Mouse (Mus musculus): Measurements from ENCODE around the gene Plxna4. TPM values are rescaled to one million over a fixed set of nuclear protein-coding genes. Genes with fewer than 3 reads are reported as not detected.

Gene Plxna4
- total RNA-seq, 2 experiments from 2014 or later: 2.1 to 2.6 TPM

- DNase-seq (ENCODE audit: low spot score): no peak
These were observed 232.4 kb downstream of the Plxna4 start for GRCm38 (mm10) chr6:32355559-32355958.

GRCm38 (mm10) chr6:32348996-32349395, 239.0 kb downstream of the Plxna4 start:
- no peak for DNase-seq (ENCODE audit: low spot score)

- DNase-seq (ENCODE audit: low spot score): no peak
These were observed 239.9 kb downstream of the Plxna4 start for GRCm38 (mm10) chr6:32348126-32348525.

- no peak for DNase-seq (ENCODE audit: low spot score)
These were observed 242.0 kb downstream of the Plxna4 start for GRCm38 (mm10) chr6:32346015-32346414.

GRCm38 (mm10) chr6:32342727-32343126, 245.3 kb downstream of the Plxna4 start:
- DNase-seq (ENCODE audit: low spot score): no peak

GRCm38 (mm10) chr6:32342272-32342671, 245.7 kb downstream of the Plxna4 start:
- DNase-seq (ENCODE audit: low spot score): no peak

GRCm38 (mm10) chr6:32338416-32338943, 249.5 kb downstream of the Plxna4 start:
- no peak for DNase-seq (ENCODE audit: low spot score)

GRCm38 (mm10) chr6:32331281-32331680, 256.7 kb downstream of the Plxna4 start:
- no peak for DNase-seq (ENCODE audit: low spot score)

GRCm38 (mm10) chr6:32330034-32330795, 257.8 kb downstream of the Plxna4 start:
- DNase-seq (ENCODE audit: low spot score): no peak

- DNase-seq (ENCODE audit: low spot score): peak; percentile 74
These were observed 260.0 kb downstream of the Plxna4 start for GRCm38 (mm10) chr6:32328028-32328427.

- no peak for DNase-seq (ENCODE audit: low spot score)
These were observed 260.8 kb downstream of the Plxna4 start for GRCm38 (mm10) chr6:32327173-32327572.

GRCm38 (mm10) chr6:32326406-32326805, 261.6 kb downstream of the Plxna4 start:
- DNase-seq (ENCODE audit: low spot score): no peak

- no peak for DNase-seq (ENCODE audit: low spot score)
These were observed 262.1 kb downstream of the Plxna4 start for GRCm38 (mm10) chr6:32325851-32326250.

- no peak for DNase-seq (ENCODE audit: low spot score)
These were observed 266.8 kb downstream of the Plxna4 start for GRCm38 (mm10) chr6:32321187-32321586.

GRCm38 (mm10) chr6:32320254-32320653, 267.7 kb downstream of the Plxna4 start:
- no peak for DNase-seq (ENCODE audit: low spot score)

GRCm38 (mm10) chr6:32317470-32317869, 270.5 kb downstream of the Plxna4 start:
- DNase-seq (ENCODE audit: low spot score): no peak

GRCm38 (mm10) chr6:32315011-32315450, 273.0 kb downstream of the Plxna4 start:
- no peak for DNase-seq (ENCODE audit: low spot score)

GRCm38 (mm10) chr6:32309147-32309546, 278.8 kb downstream of the Plxna4 start:
- no peak for DNase-seq (ENCODE audit: low spot score)

- no peak for DNase-seq (ENCODE audit: low spot score)
These were observed 287.4 kb downstream of the Plxna4 start for GRCm38 (mm10) chr6:32300611-32301010.

GRCm38 (mm10) chr6:32281457-32281856, 306.5 kb downstream of the Plxna4 start:
- no peak for DNase-seq (ENCODE audit: low spot score)

- no peak for DNase-seq (ENCODE audit: low spot score)
These were observed 307.3 kb downstream of the Plxna4 start for GRCm38 (mm10) chr6:32280728-32281127.

- peak; percentile 5 for DNase-seq (ENCODE audit: low spot score)
These were observed 316.5 kb downstream of the Plxna4 start for GRCm38 (mm10) chr6:32271463-32271862.

GRCm38 (mm10) chr6:32266085-32266484, 321.9 kb downstream of the Plxna4 start:
- no peak for DNase-seq (ENCODE audit: low spot score)
